Mouse (Mus musculus): Measurements from ENCODE around the gene Zyx. TPM values are rescaled to one million over a fixed set of nuclear protein-coding genes. Genes with fewer than 3 reads are reported as not detected.

The Zyx gene
- total RNA-seq, 1 experiment, result 46.0 TPM

- Histone ChIP-seq H3K9me3 (ENCODE audit: control insufficient read depth, insufficient read depth, low read depth, low read length) (no peaks in the 10 kb centered on the region), H3K4me3 (ENCODE audit: insufficient read depth in 1 of 2, low read depth in 1 of 2, low read length in 2 of 2, poor library complexity in 1 of 2, severe bottlenecking in 1 of 2) (no peak overlapping the region), H3K27ac (ENCODE audit: insufficient read depth, low read depth, low read length, poor library complexity, severe bottlenecking) (no peak overlapping the region), H3K4me1 (ENCODE audit: control insufficient read depth in 2 of 2, insufficient read depth in 2 of 2, low read length in 2 of 2, poor library complexity in 1 of 2) (no peaks in the 10 kb centered on the region), H3K9ac (ENCODE audit: insufficient read depth, low read depth, low read length, poor library complexity, severe bottlenecking) (no peak overlapping the region), H3K36me3 (ENCODE audit: control insufficient read depth, insufficient read depth, low read length, poor library complexity, severe bottlenecking) (peaks cover 8% of the 10 kb centered on the region; the same call in 1 of the 2 replicates)
- in situ Hi-C loops (cut with MboI; ENCODE audit: low sequenced_read_pairs in 2 of 2, unreplicated experiment in 2 of 2), result no loop called here
- DNase-seq (ENCODE audit: low read depth, low spot score), result no peak
- TF ChIP-seq ZC3H11A (IDR thresholded peaks at IDR 0.05; ENCODE audit: borderline replicate concordance, low read depth, low read length), result no peak
- no peak for TF ChIP-seq MAFK (IDR thresholded peaks at IDR 0.05; ENCODE audit: insufficient read depth, low read depth, low read length)
- no peak for TF ChIP-seq ZNF384 (IDR thresholded peaks at IDR 0.05; ENCODE audit: low read depth, low read length)
- no peak for TF ChIP-seq HCFC1 (IDR thresholded peaks at IDR 0.05; ENCODE audit: borderline replicate concordance, insufficient read depth, low read length)
- no peak for TF ChIP-seq CHD2 (IDR thresholded peaks at IDR 0.05; ENCODE audit: low read depth, low read length)
Observed at GRCm38 (mm10) chr6:42364066-42364465, 14.6 kb downstream of the Zyx start.

DNA sequence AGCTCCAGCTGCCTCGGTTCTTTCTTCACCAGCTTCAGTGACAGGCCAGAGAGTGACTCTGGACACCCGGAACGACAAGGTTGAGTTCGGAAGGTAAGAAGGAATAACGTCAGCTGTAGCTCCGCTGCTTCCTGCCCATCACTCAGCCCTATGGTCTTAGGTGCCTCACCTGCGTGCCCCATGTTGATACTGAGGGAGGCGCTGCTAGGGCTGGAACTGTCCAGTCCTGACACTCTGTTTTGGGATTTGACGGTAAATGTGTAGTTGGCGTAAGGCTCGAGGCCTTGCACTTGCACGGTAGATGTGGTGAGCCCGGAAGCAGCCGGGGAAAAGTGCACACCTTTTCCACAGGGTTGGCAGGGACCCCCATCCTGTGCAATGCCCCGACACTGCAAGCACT, 15.2 kb downstream of the Zyx start:
- peaks cover 7% of the 10 kb centered on the region; the same call in 1 of the 2 replicates for H3K36me3 ChIP-seq (ENCODE audit: control insufficient read depth, insufficient read depth, low read length, poor library complexity, severe bottlenecking)
- H3K4me3 ChIP-seq (ENCODE audit: insufficient read depth in 1 of 2, low read depth in 1 of 2, low read length in 2 of 2, poor library complexity in 1 of 2, severe bottlenecking in 1 of 2), result no peak overlapping the region
- H3K4me1 ChIP-seq (ENCODE audit: control insufficient read depth in 2 of 2, insufficient read depth in 2 of 2, low read length in 2 of 2, poor library complexity in 1 of 2), result no peaks in the 10 kb centered on the region
- H3K9me3 ChIP-seq (ENCODE audit: control insufficient read depth, insufficient read depth, low read depth, low read length), result no peaks in the 10 kb centered on the region
- in situ Hi-C loops (cut with MboI; ENCODE audit: low sequenced_read_pairs in 2 of 2, unreplicated experiment in 2 of 2), result no loop called here
- no peak for DNase-seq (ENCODE audit: low read depth, low spot score)
- no peak for TF ChIP-seq ZC3H11A (IDR thresholded peaks at IDR 0.05; ENCODE audit: borderline replicate concordance, low read depth, low read length)
- TF ChIP-seq HCFC1 (IDR thresholded peaks at IDR 0.05; ENCODE audit: borderline replicate concordance, insufficient read depth, low read length), result no peak
- no peak for TF ChIP-seq ZNF384 (IDR thresholded peaks at IDR 0.05; ENCODE audit: low read depth, low read length)
- no peak for TF ChIP-seq MAFK (IDR thresholded peaks at IDR 0.05; ENCODE audit: insufficient read depth, low read depth, low read length)
- no peak for TF ChIP-seq CHD2 (IDR thresholded peaks at IDR 0.05; ENCODE audit: low read depth, low read length)
- H3K9ac ChIP-seq (ENCODE audit: insufficient read depth, low read depth, low read length, poor library complexity, severe bottlenecking), result no peak overlapping the region
- no peak overlapping the region for H3K27ac ChIP-seq (ENCODE audit: insufficient read depth, low read depth, low read length, poor library complexity, severe bottlenecking)

- Histone ChIP-seq H3K9me3 (ENCODE audit: control insufficient read depth, insufficient read depth, low read depth, low read length) (no peaks in the 10 kb centered on the region), H3K4me3 (ENCODE audit: insufficient read depth in 1 of 2, low read depth in 1 of 2, low read length in 2 of 2, poor library complexity in 1 of 2, severe bottlenecking in 1 of 2) (no peak overlapping the region), H3K4me1 (ENCODE audit: control insufficient read depth in 2 of 2, insufficient read depth in 2 of 2, low read length in 2 of 2, poor library complexity in 1 of 2) (no peaks in the 10 kb centered on the region), H3K36me3 (ENCODE audit: control insufficient read depth, insufficient read depth, low read length, poor library complexity, severe bottlenecking) (peaks cover 5% of the 10 kb centered on the region; the same call in 1 of the 2 replicates), H3K27ac (ENCODE audit: insufficient read depth, low read depth, low read length, poor library complexity, severe bottlenecking) (no peak overlapping the region), H3K9ac (ENCODE audit: insufficient read depth, low read depth, low read length, poor library complexity, severe bottlenecking) (no peak overlapping the region)
- DNase-seq (ENCODE audit: low read depth, low spot score), result no peak
- TF ChIP-seq HCFC1 (IDR thresholded peaks at IDR 0.05; ENCODE audit: borderline replicate concordance, insufficient read depth, low read length), result no peak
- no peak for TF ChIP-seq CHD2 (IDR thresholded peaks at IDR 0.05; ENCODE audit: low read depth, low read length)
- no peak for TF ChIP-seq ZNF384 (IDR thresholded peaks at IDR 0.05; ENCODE audit: low read depth, low read length)
- no peak for TF ChIP-seq MAFK (IDR thresholded peaks at IDR 0.05; ENCODE audit: insufficient read depth, low read depth, low read length)
- no peak for TF ChIP-seq ZC3H11A (IDR thresholded peaks at IDR 0.05; ENCODE audit: borderline replicate concordance, low read depth, low read length)
- in situ Hi-C loops (cut with MboI; ENCODE audit: low sequenced_read_pairs in 2 of 2, unreplicated experiment in 2 of 2), result no loop called here
Observed at GRCm38 (mm10) chr6:42365215-42365614, 15.8 kb downstream of the Zyx start.

GRCm38 (mm10) chr6:42369870-42370269, 20.4 kb downstream of the Zyx start:
- Histone ChIP-seq H3K9me3 (ENCODE audit: control insufficient read depth, insufficient read depth, low read depth, low read length) (no peaks in the 10 kb centered on the region), H3K4me3 (ENCODE audit: insufficient read depth in 1 of 2, low read depth in 1 of 2, low read length in 2 of 2, poor library complexity in 1 of 2, severe bottlenecking in 1 of 2) (no peak overlapping the region), H3K36me3 (ENCODE audit: control insufficient read depth, insufficient read depth, low read length, poor library complexity, severe bottlenecking) (peaks cover 2% of the 10 kb centered on the region; the same call in 1 of the 2 replicates), H3K9ac (ENCODE audit: insufficient read depth, low read depth, low read length, poor library complexity, severe bottlenecking) (no peak overlapping the region), H3K27ac (ENCODE audit: insufficient read depth, low read depth, low read length, poor library complexity, severe bottlenecking) (no peak overlapping the region), H3K4me1 (ENCODE audit: control insufficient read depth in 2 of 2, insufficient read depth in 2 of 2, low read length in 2 of 2, poor library complexity in 1 of 2) (peaks cover 2 to 4% of the 10 kb centered on the region in 2 experiments; a peak in 2 of 4 replicates)
- DNase-seq (ENCODE audit: low read depth, low spot score), result no peak
- in situ Hi-C loops (cut with MboI; ENCODE audit: low sequenced_read_pairs in 2 of 2, unreplicated experiment in 2 of 2), result no loop called here
- TF ChIP-seq CHD2 (IDR thresholded peaks at IDR 0.05; ENCODE audit: low read depth, low read length) (no peak), ZC3H11A (IDR thresholded peaks at IDR 0.05; ENCODE audit: borderline replicate concordance, low read depth, low read length) (no peak), MAFK (IDR thresholded peaks at IDR 0.05; ENCODE audit: insufficient read depth, low read depth, low read length) (no peak), HCFC1 (IDR thresholded peaks at IDR 0.05; ENCODE audit: borderline replicate concordance, insufficient read depth, low read length) (no peak), ZNF384 (IDR thresholded peaks at IDR 0.05; ENCODE audit: low read depth, low read length) (no peak)
